Mouse (Mus musculus): ENCODE data around the gene 1700003E16Rik. TPM values are rescaled to one million over a fixed set of nuclear protein-coding genes. Genes with fewer than 3 reads are reported as not detected.

1700003E16Rik gene
- polyA plus RNA-seq, 1 experiment from 2014 or later = 8.1 TPM

Other genes starting within 250 kb of the 1700003E16Rik start
- gene Sema4f, start 216.6 kb upstream of the 1700003E16Rik start, polyA plus RNA-seq (2015; fragmentation: Nextera tagmentation; extraction: Ambion mirVana) = 14.0 TPM in 2 replicates
- 1.9 and 2.5 TPM in 2 replicates for gene M1ap, start 209.5 kb upstream of the 1700003E16Rik start, polyA plus RNA-seq (2015; fragmentation: Nextera tagmentation; extraction: Ambion mirVana)
- 18.3 and 19.6 TPM in 2 replicates for gene Dok1, start 122.9 kb upstream of the 1700003E16Rik start, polyA plus RNA-seq (2015; fragmentation: Nextera tagmentation; extraction: Ambion mirVana)
- gene Loxl3, start 122.2 kb upstream of the 1700003E16Rik start, polyA plus RNA-seq (2015; fragmentation: Nextera tagmentation; extraction: Ambion mirVana) = 21.9 and 23.2 TPM in 2 replicates
- gene Aup1, start 101.9 kb upstream of the 1700003E16Rik start, polyA plus RNA-seq (2015; fragmentation: Nextera tagmentation; extraction: Ambion mirVana) = 177 and 188 TPM in 2 replicates
- 76.6 and 78.4 TPM in 2 replicates for gene Htra2, start 101.1 kb upstream of the 1700003E16Rik start, polyA plus RNA-seq (2015; fragmentation: Nextera tagmentation; extraction: Ambion mirVana)
- gene Dqx1, start 98.6 kb upstream of the 1700003E16Rik start, polyA plus RNA-seq (2015; fragmentation: Nextera tagmentation; extraction: Ambion mirVana) = 0.98 and 1.7 TPM in 2 replicates
- gene Tlx2, start 86.1 kb upstream of the 1700003E16Rik start, polyA plus RNA-seq (2015; fragmentation: Nextera tagmentation; extraction: Ambion mirVana) = 0.38 and 1.0 TPM in 2 replicates
- 30.5 and 31.2 TPM in 2 replicates for gene Pcgf1, start 78.5 kb upstream of the 1700003E16Rik start, polyA plus RNA-seq (2015; fragmentation: Nextera tagmentation; extraction: Ambion mirVana)
- gene Lbx2, start 70.0 kb upstream of the 1700003E16Rik start, polyA plus RNA-seq (2015; fragmentation: Nextera tagmentation; extraction: Ambion mirVana) = 0.31 and 0.87 TPM in 2 replicates
- gene Ccdc142, start 54.8 kb upstream of the 1700003E16Rik start, polyA plus RNA-seq (2015; fragmentation: Nextera tagmentation; extraction: Ambion mirVana) = 2.1 and 3.2 TPM in 2 replicates
- 3.4 TPM in 2 replicates for gene Gm42688, start 54.8 kb upstream of the 1700003E16Rik start, polyA plus RNA-seq (2015; fragmentation: Nextera tagmentation; extraction: Ambion mirVana)
- 128 and 145 TPM in 2 replicates for gene Mrpl53, start 47.4 kb upstream of the 1700003E16Rik start, polyA plus RNA-seq (2015; fragmentation: Nextera tagmentation; extraction: Ambion mirVana)
- 54.5 and 54.8 TPM in 2 replicates for gene Mogs, start 40.9 kb upstream of the 1700003E16Rik start, polyA plus RNA-seq (2015; fragmentation: Nextera tagmentation; extraction: Ambion mirVana)
- gene Wbp1, start 34.8 kb upstream of the 1700003E16Rik start, polyA plus RNA-seq (2015; fragmentation: Nextera tagmentation; extraction: Ambion mirVana) = 119 and 120 TPM in 2 replicates
- gene Ino80b, start 31.0 kb upstream of the 1700003E16Rik start, polyA plus RNA-seq (2015; fragmentation: Nextera tagmentation; extraction: Ambion mirVana) = 13.5 and 15.2 TPM in 2 replicates
- gene Rtkn, start 20.9 kb upstream of the 1700003E16Rik start, polyA plus RNA-seq (2015; fragmentation: Nextera tagmentation; extraction: Ambion mirVana) = 35.3 and 39.9 TPM in 2 replicates
- gene Wdr54, start within 50 bp of the 1700003E16Rik start, polyA plus RNA-seq (2015; fragmentation: Nextera tagmentation; extraction: Ambion mirVana) = 5.0 and 7.6 TPM in 2 replicates
- gene Dctn1, start 9.5 kb downstream of the 1700003E16Rik start, polyA plus RNA-seq (2015; fragmentation: Nextera tagmentation; extraction: Ambion mirVana) = 96.7 and 104 TPM in 2 replicates
- 0.84 and 1.2 TPM in 2 replicates for gene Slc4a5, start 63.4 kb downstream of the 1700003E16Rik start, polyA plus RNA-seq (2015; fragmentation: Nextera tagmentation; extraction: Ambion mirVana)
- 32.5 and 35.0 TPM in 2 replicates for gene Mthfd2, start 169.5 kb downstream of the 1700003E16Rik start, polyA plus RNA-seq (2015; fragmentation: Nextera tagmentation; extraction: Ambion mirVana)
- 71.8 and 77.0 TPM in 2 replicates for gene Mob1a, start 169.6 kb downstream of the 1700003E16Rik start, polyA plus RNA-seq (2015; fragmentation: Nextera tagmentation; extraction: Ambion mirVana)
- gene Bola3, start 192.7 kb downstream of the 1700003E16Rik start, polyA plus RNA-seq (2015; fragmentation: Nextera tagmentation; extraction: Ambion mirVana) = 125 and 130 TPM in 2 replicates